Mouse (Mus musculus) stomach, postnatal 0 days (tissue): ENCODE results near the gene Rin1. TPM values are rescaled to one million over a fixed set of nuclear protein-coding genes. Genes with fewer than 3 reads are reported as not detected.

ENCODE experiments used
- ATAC-seq: fragments of 200-750 bp; cut with Nextera tagmentation; 2 replicates; pipeline ENCODE4 v1.8.0; 2017; ENCODE audit not compliant: low FRiP score, low TSS enrichment
- DNase-seq: peaks from one replicate; pipeline ENCODE4 v3.0.0-alpha.2; 2016; ENCODE audit warnings: low spot score
- H3K27ac ChIP-seq: fragments of 300-500 bp; sonication (generic); replicated peaks from 2 replicates; pipeline ENCODE4 v1.5.1; 2014; ENCODE audit warnings: mild to moderate bottlenecking, control low read depth
- H3K27me3 ChIP-seq: fragments of 300-500 bp; sonication (generic); 2 replicates; pipeline ENCODE4 v1.6.1; 2014; ENCODE audit warnings: low read length; ENCODE audit not compliant: control insufficient read depth, insufficient read depth
- H3K36me3 ChIP-seq: fragments of 300-500 bp; sonication (generic); 2 replicates; pipeline ENCODE4 v1.6.1; 2014; ENCODE audit warnings: low read length, mixed read lengths; ENCODE audit not compliant: control insufficient read depth, insufficient read depth
- H3K4me1 ChIP-seq: fragments of 300-500 bp; sonication (generic); replicated peaks from 2 replicates; pipeline ENCODE4 v1.6.1; 2014; ENCODE audit warnings: antibody characterized with exemption; ENCODE audit not compliant: control insufficient read depth, insufficient read depth
- H3K4me2 ChIP-seq: fragments of 300-500 bp; sonication (generic); replicated peaks from 2 replicates; pipeline ENCODE4 v1.6.1; 2014; ENCODE audit warnings: low read depth, mild to moderate bottlenecking, control low read depth, moderate library complexity
- H3K4me3 ChIP-seq: fragments of 300-500 bp; sonication (generic); 2 replicates; pipeline ENCODE4 v1.5.1; 2014; ENCODE audit warnings: low read depth, low read length, control low read depth
- H3K9ac ChIP-seq: fragments of 300-500 bp; sonication (generic); 2 replicates; pipeline ENCODE4 v1.6.1; 2014; ENCODE audit warnings: mild to moderate bottlenecking, low read length, control low read depth, mixed read lengths
- H3K9me3 ChIP-seq: fragments of 300-500 bp; sonication (generic); 2 replicates; pipeline ENCODE4 v1.6.1; 2016; ENCODE audit warnings: low read length; ENCODE audit not compliant: control insufficient read depth
- CTCF ChIP-seq: IDR thresholded peaks from 2 replicates; pipeline ENCODE4 v1.5.1; 2016; ENCODE audit warnings: antibody characterized with exemption, low read depth, mild to moderate bottlenecking, moderate library complexity
- EP300 ChIP-seq: optimal IDR thresholded peaks from 2 replicates; pipeline ENCODE3; 2016; ENCODE audit warnings: antibody characterized with exemption
- WGBS: fragments of 180-500 bp; shearing (Covaris S2); extraction: QIAGEN DNeasy Blood & Tissue Kit; methylation state at CpG from one replicate; pipeline ENCODE4 v1.1.7; 2014; 5-methylcytosine and 5-hydroxymethylcytosine counted together
- polyA plus RNA-seq: library from polyadenylated mRNA; unstranded; fragments of >200 nt; fragmentation: Nextera tagmentation; extraction: Ambion mirVana; gene quantifications from 2 replicates; pipeline ENCODE4 v1.2.1, GENCODE M21; 2015

The Rin1 gene
- polyA plus RNA-seq, 1 experiment from 2014 or later, result 2.6 TPM

DNA sequence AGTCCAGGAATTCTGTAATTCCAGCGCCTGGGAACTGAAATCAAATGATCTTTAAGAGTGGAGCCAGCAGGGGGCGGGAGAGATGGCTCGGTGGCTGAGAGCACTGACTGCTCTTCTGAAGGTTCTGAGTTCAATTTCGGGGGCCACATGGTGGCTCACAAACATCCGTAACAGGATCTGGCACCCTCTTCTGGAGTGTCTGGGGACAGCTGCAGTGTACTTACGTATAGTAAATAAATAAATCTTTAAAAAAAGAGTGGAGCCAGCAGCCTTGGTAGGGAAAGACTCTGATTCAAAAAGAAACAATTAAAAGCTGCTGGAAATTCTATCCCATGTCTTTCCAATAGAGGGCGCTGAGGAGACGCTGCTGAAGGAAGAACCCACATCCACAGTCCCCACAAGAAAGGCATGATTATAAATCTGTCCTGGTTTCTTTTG lies 35.3 kb upstream of the Rin1 start:
- H3K4me2 ChIP-seq, result no peak overlapping the region
- DNase-seq, result peak; percentile 35
- WGBS, result 17% methylated on average over 8 of the region's 8 CpGs
- no peak overlapping the region for H3K27ac ChIP-seq
- no peak for ATAC-seq
- no peak overlapping the region for H3K4me3 ChIP-seq
- no peaks in the 10 kb centered on the region for H3K27me3 ChIP-seq
- H3K9me3 ChIP-seq, result no peaks in the 10 kb centered on the region
- TF ChIP-seq CTCF (peak; percentile 71), EP300 (no peak)
- H3K4me1 ChIP-seq, result 0 out of 2 replicates have a peak, but pooled peaks cover 3% of the 10 kb centered on the region
- no peak overlapping the region for H3K9ac ChIP-seq
- H3K36me3 ChIP-seq, result no peaks in the 10 kb centered on the region

DNA sequence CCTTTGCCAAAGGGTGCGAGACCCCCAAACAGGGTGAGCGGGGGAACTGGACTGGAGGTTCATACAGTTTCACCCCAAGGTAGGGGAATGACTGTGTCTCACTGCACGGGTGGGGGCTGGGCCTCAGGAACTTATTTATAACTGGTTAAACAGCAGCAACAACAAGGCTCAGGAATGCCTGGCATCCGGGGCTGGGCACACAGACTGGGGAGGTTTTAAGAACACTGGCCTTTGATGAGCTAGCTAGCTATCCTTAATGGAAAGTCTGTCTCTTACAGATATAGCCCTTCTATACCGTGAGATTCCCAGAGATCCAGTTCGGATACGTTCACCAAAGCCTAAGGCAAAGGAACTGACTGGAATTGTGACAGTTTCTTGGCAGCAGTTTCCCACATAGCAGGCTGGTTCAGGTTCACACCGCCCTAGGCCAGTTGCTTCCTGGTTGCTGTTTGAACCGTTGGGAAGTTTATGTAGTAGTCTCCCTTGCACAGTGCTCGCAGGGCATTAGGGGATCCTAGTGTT lies 34.0 kb upstream of the Rin1 start:
- no peak for TF ChIP-seq CTCF
- TF ChIP-seq EP300, result no peak
- H3K27ac ChIP-seq, result peak overlapping the region; percentile 58
- H3K27me3 ChIP-seq, result no peaks in the 10 kb centered on the region
- no peak overlapping the region for H3K9ac ChIP-seq
- H3K36me3 ChIP-seq, result no peaks in the 10 kb centered on the region
- H3K4me2 ChIP-seq, result peak overlapping the region; percentile 27
- 0 out of 2 replicates have a peak, but pooled peaks cover 3% of the 10 kb centered on the region for H3K4me1 ChIP-seq
- no peaks in the 10 kb centered on the region for H3K9me3 ChIP-seq
- DNase-seq, result peak; percentile 70
- WGBS, result 20% methylated on average over 10 of the region's 10 CpGs
- H3K4me3 ChIP-seq, result no peak overlapping the region
- peak; percentile 81 for ATAC-seq

DNA sequence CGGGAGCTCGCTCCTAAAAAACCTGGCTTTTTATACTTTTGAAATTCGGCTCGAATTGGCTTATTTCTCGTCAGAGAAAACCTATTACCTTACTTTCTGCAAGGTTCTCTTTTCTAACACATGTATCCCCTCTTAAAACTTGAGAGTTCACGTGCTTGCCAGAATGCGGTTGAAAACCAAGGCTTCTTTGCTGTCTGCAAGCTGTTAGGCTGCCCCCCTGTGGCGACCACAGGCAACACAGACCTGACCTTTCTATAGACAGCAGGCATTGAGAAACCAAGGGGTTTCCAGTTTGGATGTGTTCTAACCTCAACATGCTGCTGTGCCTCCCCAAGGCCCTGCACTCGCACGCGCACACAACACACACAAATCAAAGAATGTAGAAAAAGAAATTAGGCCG lies 33.5 kb upstream of the Rin1 start:
- peak overlapping the region; percentile 27 for H3K4me2 ChIP-seq
- 0 out of 2 replicates have a peak, but pooled peaks cover 3% of the 10 kb centered on the region for H3K4me1 ChIP-seq
- H3K27ac ChIP-seq, result peak overlapping the region; percentile 58
- no peaks in the 10 kb centered on the region for H3K27me3 ChIP-seq
- H3K9me3 ChIP-seq, result no peaks in the 10 kb centered on the region
- H3K36me3 ChIP-seq, result no peaks in the 10 kb centered on the region
- ATAC-seq (peak; percentile 52; the same call in 1 of the 2 replicates), DNase-seq (peak; percentile 81)
- H3K9ac ChIP-seq, result no peak overlapping the region
- H3K4me3 ChIP-seq, result no peak overlapping the region
- 24% methylated on average over 12 of the region's 12 CpGs for WGBS
- no peak for TF ChIP-seq EP300
- peak; percentile 84 for TF ChIP-seq CTCF

DNA sequence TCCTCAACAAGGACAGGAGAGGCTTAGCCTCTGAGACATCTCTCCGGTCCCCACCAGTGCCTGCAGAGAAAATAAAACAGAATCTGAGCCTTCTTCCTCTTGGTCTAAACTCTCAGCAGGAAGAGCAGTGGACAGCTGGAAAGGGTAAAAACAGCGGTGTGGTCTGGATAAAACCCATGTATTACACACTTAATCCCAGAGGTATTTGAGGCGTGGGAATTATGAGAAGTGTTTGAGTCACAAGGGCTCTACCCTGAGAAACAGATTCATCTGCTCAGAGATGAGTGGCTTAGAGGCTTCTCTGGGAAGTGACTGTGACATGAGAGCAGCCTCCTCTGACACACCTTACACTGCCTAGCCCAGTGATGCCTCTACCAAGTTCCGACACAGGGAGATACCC lies 32.7 kb upstream of the Rin1 start:
- H3K36me3 ChIP-seq, result no peaks in the 10 kb centered on the region
- DNase-seq, result no peak
- TF ChIP-seq EP300 (no peak), CTCF (no peak)
- no peak overlapping the region for H3K4me3 ChIP-seq
- H3K4me1 ChIP-seq, result 0 out of 2 replicates have a peak, but pooled peaks cover 3% of the 10 kb centered on the region
- no peak for ATAC-seq
- H3K9ac ChIP-seq, result no peak overlapping the region
- 47% methylated on average over 4 of the region's 4 CpGs for WGBS
- H3K4me2 ChIP-seq, result no peak overlapping the region
- no peaks in the 10 kb centered on the region for H3K27me3 ChIP-seq
- H3K27ac ChIP-seq, result peak overlapping the region; percentile 40; the same call in 1 of the 2 replicates
- no peaks in the 10 kb centered on the region for H3K9me3 ChIP-seq

DNA sequence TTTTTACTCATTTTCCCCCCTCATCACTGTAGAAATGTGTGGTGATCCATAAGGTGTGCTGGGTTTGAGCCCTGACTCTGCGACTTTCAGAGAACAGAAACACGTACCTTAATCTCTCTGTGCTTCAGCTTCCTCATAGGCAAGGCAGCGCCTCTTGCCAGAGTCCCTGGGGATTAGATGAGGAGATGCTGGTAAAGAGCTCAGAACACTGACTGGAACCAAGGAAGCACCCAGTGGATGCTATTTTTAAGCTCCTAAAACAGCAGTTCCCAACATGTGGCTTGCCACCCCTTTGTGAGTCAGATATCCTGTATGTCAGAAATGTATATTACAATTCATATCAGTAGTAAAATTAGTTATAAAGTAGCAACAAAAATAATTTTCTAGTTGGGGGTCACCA lies 32.1 kb upstream of the Rin1 start:
- Histone ChIP-seq H3K9me3 (no peaks in the 10 kb centered on the region), H3K4me2 (no peak overlapping the region), H3K4me1 (0 out of 2 replicates have a peak, but pooled peaks cover 3% of the 10 kb centered on the region), H3K27me3 (no peaks in the 10 kb centered on the region), H3K9ac (no peak overlapping the region), H3K4me3 (no peak overlapping the region), H3K27ac (peak overlapping the region; percentile 40; the same call in 1 of the 2 replicates), H3K36me3 (no peaks in the 10 kb centered on the region)
- TF ChIP-seq EP300 (no peak), CTCF (no peak)
- ATAC-seq (no peak), DNase-seq (no peak)
- 63% methylated on average over 3 of the region's 3 CpGs for WGBS

DNA sequence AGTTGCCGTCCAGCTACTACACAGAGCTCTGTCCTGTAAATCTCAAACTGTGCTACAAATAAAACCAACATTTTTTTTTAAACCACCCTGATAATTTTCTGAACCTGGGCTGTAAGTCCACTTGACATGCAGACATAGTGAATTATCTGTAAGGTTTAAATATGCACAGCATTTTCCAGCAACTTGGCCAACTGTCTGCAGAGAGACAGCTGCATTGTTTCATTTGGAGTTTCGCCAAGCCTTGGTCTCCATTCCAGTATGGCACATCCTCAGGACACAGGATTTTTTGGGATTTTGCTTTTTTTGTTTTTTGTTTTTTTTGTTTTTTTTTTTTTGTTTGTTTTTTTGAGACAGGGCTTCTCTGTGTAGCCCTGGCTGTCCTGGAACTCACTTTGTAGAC lies 28.9 kb upstream of the Rin1 start:
- H3K27ac ChIP-seq, result no peak overlapping the region
- TF ChIP-seq EP300 (no peak), CTCF (no peak)
- DNase-seq (no peak), ATAC-seq (no peak)
- WGBS, result 91% methylated on average over 2 of the region's 2 CpGs
- H3K36me3 ChIP-seq, result no peaks in the 10 kb centered on the region
- no peak overlapping the region for H3K9ac ChIP-seq
- H3K4me1 ChIP-seq, result peaks cover 5% of the 10 kb centered on the region; the same call in 1 of the 2 replicates
- no peak overlapping the region for H3K4me2 ChIP-seq
- H3K4me3 ChIP-seq, result no peak overlapping the region
- no peaks in the 10 kb centered on the region for H3K9me3 ChIP-seq
- H3K27me3 ChIP-seq, result no peaks in the 10 kb centered on the region
